Mouse (Mus musculus) adrenal gland, postnatal 10 days (tissue): ENCODE measurements around the gene Pm20d2. TPM values are rescaled to one million over a fixed set of nuclear protein-coding genes. Genes with fewer than 3 reads are reported as not detected.
A peak's percentile ranks its signal among the peaks of the same experiment; 100 is the strongest.

Experiments used
- DNase-seq: peaks from one replicate; pipeline ENCODE4 v3.0.0; 2021; ENCODE audit warnings: mixed read lengths
- long read RNA-seq, 2 experiments: library from polyadenylated mRNA; stranded (forward); transcript quantifications; one replicate each; pipeline ENCODE4 v2.0.0; 2021
- total RNA-seq, 2 experiments: library from RNA; stranded (reverse); gene quantifications; 2 replicates each; pipeline ENCODE4 v1.2.3; 2021

Gene Pm20d2
- total RNA-seq, result 10 to 100 TPM; 31.3 to 46.6 TPM
- long read RNA-seq, experiment 1, partial matches to known transcripts, result 5 of 13 reads
- long read RNA-seq, experiment 1, other reads (novel, unspliced or antisense), result 4 of 13 reads
- long read RNA-seq, experiment 2, partial matches to known transcripts, result 2 of 11 reads
- long read RNA-seq, experiment 2, other reads (novel, unspliced or antisense), result 3 of 11 reads

DNA sequence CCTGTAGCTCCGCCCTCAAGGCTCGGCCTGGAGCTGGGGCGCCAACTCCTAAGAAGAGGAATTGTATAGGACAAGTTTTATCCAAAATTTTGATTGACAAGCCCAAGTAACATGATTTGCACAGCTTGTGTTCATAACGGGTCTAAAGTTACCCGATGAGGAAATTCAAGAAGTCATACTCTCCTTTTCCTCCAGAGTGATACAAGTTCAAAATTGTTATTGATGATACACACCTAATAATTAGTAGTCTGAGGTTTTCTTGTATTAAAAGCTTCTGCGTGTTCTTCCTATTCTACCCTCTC lies at the start of gene Pm20d2:
Gene Pm20d2 (minus strand): TSS at position 3 of the 302 bp plus-strand sequence.
- DNase-seq, result no peak

DNA sequence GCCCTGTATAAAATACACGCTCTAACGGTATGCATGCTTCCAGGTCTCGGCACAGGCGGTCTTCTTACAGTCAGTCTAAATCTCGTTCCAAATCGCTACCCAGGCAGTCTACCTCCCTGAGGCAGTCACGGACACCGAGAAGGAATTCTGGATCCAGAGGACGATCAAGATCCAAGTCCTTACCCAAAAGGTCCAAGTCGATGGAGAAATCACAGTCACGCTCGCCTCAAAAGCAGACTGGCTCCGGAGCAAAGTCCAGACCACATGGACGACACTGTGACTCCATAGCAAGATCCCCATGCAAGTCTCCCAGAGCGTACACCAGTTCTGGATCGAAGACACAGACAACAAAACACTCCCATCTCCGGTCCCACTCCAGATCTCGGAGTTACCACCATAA lies 41.3 kb upstream of the Pm20d2 start:
- no peak for DNase-seq

DNA sequence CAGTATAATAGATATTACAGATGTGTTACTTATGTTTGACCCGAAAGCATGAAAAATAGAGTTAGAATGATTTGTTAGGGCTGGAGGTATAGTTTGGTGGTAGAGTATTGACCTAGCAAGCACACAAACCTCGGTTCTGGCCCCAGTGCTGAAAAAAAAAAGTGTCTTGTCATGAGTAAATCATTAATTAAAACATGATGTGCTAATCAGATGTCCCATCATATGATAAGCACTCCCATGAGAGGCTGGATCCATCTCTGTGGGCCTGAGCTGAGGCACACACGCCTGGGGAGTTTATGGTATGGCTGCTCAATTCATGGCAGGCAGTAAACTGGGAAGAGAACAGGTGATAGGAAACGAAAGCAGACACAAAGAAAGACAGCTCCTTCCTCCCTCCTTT lies 40.1 kb upstream of the Pm20d2 start:
- no peak for DNase-seq

DNA sequence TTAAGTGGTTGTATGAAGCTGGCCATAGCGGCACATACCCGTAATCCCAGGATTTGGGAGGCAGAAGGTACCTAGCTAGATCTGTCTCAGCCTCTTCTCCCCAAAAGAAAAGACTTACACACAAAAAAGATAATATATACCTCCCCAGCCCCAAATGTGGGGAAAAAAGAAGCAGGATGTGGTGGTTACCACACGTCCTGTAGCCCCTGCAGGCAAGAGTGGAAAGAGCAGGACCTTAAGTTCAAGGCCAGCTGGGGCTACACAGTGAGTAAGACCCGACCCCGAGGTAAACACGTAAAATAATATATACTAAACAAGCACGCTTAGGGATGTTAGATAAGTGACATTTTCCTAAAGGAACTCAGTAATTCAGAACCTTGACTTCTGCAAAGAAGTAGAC lies 37.6 kb upstream of the Pm20d2 start:
- DNase-seq, result no peak

DNA sequence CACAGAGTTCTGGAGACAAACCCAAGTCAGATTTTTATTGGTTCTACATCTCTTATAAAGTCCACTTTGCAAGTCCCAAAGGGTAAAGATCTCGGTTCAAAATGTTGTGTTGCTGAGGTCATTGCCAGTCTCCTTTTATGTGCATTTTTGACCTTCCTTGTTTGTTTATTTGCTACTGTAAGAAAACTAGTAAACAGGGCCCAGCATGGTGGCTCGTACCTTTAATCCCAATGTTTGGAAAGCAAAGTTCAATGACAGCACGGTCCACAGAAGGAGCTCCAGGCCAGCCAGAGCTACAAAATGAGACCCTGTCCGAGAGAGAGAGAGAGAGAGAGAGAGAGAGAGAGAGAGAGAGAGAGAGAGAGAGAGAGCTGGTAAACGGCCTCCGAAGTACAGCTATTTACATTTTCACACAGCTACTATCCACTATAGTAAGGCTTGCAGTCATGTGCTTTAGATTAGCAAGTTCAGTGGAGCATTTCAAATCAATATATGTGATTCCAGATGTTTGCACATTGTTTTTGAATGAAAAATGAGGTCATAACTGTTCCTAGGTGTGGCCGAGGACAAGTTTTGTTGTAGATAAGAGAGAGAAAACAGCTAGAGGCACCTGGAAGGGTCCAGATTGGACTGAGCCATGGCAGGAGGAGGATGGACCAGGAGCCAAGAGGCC lies 34.6 kb upstream of the Pm20d2 start:
- DNase-seq, result no peak

DNA sequence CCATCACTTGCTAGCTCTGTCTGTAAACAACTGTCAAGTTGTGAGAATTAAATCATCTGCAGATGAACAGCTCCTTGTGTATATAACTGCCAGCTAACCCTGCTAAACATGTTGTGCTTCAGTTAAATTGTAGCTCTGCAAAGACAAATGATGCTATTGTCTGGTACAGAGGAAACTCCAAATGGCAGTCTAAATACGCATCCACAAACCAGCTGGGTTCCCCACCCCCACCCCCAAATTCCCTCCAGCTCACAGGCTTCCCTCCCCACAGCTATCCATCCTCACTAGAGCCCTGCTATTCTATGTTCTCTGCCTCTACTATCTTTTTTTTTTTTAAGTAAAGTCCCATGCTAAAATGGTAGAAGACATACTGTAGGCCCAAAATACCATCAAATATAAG lies 32.3 kb upstream of the Pm20d2 start:
- DNase-seq, result no peak

DNA sequence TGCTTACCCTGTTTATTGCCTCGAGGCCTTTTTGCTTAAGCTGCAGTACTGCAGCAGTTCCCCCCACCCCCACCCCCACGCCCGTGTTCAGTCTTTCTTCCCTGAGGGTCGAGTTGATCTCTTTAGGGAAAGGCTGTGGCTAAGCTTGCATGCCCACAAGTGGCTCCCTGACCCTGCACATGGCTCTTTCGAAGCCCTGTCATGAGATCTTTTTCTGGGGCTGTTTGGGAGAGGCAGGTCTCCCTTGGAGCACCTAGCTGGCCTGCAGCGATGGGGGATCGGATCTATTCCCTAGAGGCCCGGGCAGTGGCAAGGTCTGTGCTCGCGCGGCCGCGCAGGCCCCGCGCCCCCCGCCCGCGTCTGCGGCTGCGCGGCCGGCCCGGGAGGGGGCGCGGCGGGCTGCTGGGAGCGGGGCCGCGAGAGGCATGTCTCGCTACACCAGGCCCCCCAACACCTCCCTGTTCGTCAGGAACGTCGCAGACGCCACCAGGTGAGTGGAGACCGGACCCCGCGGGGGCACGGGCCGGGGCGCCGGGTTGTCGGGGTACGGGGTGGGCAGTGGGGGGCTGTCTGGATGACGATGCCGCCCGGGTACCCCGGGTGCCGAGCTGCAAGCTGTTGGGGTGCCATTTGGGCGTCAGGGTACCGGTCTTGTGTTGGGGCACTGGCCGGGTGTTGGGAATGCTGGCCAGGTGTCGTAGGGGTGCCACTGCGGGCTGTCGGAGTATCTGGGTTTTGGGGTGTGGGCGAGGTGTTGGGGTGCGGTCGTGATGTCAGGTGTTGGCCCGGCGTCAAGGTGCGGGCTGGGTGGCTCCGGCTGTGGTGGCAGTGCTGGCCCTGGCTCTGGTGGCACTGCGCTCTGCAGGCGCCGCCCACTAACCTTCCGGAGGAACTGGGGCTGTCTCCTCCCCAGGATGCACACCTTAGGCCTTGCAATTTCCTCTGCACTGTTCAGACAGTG lies 19.6 kb upstream of the Pm20d2 start, which contains the start of gene Srsf12:
Gene Srsf12 (plus strand): TSS at position 111 of the 961 bp plus-strand sequence.
- DNase-seq, result peak; percentile 21

DNA sequence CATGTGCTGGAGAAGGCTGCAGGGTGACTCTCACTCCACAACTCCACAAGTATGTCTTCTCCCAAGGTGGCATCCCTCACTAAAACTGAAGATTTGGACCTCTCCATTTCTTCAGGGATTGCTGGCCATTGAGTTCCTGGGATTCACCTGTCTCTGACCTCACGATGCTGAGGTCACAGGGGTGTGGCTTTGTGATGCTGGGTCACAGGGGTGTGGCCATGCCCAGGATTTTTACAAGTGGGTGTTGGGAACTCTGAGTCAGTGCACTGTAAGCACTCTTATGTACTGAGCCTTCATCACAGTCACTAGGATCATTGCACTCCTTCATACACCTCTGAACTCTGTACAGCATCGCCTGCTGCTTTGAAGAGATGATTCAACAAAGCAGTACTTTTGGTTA lies 18.0 kb upstream of the Pm20d2 start:
- no peak for DNase-seq

DNA sequence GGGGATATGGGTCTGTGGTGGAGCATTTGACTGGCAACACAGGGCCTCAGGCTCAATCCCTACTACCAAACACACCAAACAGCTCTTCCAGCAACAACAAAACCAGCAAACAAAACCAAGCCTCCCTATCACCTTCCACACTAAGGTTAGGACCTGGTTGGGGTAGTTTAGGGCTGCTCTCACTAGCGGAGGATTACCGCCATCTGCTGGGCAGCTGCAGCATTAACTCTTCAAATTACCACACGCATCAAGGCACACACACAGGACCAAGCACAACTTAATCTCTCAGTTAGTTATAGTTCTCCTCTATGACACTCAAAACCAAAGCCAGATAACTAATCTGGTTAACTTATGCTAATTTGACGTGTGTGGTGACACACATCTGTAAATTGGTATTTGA lies 15.1 kb upstream of the Pm20d2 start:
- DNase-seq, result peak; percentile 73

DNA sequence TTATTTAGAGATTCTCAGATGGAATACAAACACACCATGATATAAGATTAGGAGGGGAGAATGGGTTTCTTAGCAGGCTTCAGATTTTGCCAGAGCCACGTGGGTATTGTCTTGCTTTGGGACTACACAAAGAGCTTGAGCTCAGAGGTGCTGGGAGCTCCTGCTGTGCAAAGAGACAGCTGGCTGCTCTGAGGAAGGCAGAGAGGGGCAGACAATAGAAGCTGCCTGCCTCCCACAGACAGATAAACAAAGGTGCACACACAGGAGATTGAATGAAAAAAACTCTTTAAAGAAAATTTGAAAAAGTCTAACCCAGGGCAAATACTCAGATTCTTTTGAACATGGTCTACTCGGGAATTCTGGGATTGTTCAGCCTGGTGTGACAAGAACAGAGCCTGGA lies 8.6 kb upstream of the Pm20d2 start:
- no peak for DNase-seq

DNA sequence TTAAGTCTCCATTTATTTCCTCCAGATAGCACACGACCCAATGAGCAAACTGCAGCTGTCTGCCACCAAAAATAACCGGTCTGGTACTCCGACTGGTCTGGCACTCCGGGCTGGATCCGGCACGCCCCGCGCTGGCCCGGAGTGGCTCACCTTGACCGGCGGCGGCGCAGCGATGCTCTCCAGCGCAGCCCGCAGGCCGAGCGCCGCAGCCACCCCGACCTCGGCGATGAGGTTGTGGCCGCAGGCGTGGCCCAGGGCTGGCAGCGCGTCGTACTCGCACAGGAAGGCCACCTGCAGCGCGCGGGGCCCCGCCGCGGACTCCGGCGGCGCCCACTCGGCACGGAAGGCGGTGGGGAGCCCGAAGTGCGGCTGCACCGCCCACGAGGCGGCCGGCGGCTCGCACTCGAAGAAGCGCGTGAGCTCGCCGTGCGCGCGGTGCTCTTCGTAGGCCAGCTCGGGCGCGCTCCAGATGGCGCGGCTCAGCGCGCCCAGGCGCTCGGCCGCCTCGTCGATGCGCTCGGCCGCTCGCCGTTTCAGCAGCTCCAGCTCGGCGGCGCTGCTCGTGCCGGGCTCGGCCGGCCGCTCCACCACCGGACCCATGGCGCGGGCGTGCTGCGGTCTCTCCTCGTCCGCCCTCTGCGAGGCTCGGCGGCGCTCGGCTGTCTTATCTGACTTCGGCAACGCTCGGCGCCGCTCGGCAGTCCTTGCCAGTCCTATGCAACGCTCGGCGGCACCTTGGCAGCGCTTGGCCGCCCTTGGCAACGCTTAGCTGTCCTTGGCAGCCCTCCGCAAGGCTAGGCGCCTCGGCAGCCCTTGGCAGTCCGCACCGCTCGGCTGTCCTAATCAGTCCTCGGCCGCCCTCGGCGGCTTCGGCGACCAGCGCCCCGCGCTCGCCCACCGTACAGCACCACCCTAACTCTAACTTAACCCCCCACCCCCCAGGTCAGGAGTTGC lies 479 bp downstream of the Pm20d2 start:
- DNase-seq, result peak; percentile 97

DNA sequence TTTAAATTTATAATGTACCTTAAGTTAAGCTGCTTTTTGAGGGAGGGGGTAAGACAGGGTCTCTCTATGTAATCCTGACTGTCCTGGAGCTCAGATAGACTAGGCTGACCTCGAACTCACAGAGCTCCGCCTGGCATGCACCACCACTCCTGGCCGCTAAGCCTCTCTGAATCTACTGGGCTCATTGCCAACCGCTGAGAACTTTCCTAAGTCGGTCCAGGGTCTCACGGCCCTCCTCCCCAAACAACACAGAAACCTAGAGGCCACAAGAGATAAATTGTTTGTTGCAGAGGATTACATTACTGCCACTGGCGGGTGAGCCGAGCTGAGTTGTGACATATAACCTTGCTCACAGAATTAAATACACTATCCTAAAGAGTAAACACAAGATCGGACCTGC lies 1.4 kb downstream of the Pm20d2 start:
- DNase-seq, result peak; percentile 80

DNA sequence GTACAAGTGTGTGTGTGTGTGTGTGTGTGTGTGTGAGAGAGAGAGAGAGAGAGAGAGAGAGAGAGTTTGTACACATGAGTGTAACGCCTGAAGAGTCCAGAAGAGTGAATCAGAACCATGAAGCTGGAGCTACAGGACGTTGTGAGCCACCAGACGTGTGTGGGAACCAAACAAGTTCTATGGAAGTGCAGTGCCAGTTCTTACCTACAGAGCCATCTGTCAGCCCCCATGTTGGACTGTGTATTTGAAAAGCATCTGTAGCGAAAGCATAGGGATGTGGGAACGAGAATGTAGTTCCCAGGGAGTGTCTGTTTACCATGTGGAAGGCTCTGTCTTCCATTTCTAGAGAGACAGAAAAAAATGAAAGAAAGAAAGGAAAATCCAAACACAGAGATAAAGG lies 6.1 kb downstream of the Pm20d2 start:
- no peak for DNase-seq

DNA sequence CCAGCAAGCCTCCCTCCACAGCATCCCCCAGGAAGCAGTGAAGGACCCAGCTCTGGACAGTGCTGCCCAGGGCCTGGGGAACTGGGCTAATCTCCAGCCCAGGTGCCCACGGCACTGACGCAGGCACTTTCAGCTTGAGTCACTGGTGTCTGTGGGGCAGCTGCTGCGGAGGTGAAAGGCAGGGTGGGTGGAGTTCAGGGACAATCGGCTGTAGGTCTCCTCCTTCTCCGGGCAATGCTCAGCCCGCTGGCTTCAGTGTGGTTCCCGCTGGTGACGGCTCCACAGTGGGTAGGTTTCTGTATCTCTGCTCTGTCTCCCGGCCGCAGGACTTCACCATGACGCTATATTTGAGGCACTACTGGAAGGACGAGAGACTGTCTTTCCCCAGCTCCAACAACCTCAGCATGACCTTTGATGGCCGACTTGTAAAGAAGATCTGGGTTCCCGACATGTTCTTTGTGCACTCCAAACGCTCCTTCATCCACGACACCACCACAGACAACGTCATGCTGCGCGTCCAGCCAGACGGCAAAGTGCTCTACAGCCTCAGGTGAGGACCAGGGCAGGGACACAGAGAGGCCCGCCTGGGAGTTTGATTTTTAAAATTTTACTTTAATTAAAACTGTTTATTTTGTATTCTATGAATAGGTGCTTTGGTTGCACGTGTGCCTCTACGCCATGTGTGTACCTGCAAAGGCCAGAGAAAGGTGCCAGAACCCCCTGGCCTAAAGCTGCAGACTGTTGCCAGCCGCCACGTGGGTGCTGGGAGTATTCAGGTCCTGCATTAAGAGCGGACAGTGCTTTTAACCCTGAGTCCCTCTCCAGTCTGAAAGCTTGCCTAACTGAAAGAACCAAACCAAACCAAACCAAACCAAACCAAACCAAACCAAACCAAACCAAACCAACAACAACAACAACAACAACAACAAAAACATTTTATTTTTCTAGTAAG lies 37.2 kb downstream of the Pm20d2 start:
- DNase-seq, result no peak

DNA sequence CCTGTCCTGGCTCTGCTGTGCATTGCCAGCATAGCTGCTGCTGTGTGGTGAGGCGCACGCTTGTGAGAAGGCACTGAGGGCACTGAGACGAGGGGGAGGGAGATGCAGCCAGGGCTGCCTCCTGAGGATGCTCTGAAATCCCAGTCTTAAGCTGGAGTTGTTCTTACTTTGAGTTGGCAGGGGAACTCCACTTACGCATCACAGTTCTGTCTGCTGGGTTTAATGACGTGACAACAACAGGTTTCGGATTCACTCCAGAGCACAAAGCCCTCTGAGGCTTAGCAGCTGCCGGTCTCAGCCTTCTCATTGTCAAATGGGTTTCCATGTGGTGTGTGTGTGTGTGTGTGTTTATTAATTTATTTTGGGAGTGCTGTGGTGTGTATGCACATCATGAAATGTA lies 40.4 kb downstream of the Pm20d2 start:
- no peak for DNase-seq

DNA sequence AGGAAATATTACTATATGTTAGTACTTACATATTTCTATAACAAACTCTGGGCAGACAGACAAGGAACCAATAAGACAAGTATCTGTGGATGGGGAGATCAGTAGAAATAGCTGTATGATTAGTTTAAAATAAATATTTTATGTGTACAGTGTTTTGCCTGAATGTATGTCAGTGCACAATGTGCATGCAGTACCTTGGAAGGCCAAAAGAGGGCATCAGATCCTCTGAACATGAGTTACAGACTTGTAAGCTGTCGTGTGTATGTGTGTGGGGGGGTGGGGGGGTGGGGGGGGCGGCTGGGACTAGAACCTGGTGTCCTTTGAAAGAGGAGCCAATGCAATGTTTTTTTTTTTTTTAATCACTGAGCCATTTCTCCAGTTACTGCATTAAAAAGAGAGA lies 41.7 kb downstream of the Pm20d2 start:
- peak; percentile 60 for DNase-seq

DNA sequence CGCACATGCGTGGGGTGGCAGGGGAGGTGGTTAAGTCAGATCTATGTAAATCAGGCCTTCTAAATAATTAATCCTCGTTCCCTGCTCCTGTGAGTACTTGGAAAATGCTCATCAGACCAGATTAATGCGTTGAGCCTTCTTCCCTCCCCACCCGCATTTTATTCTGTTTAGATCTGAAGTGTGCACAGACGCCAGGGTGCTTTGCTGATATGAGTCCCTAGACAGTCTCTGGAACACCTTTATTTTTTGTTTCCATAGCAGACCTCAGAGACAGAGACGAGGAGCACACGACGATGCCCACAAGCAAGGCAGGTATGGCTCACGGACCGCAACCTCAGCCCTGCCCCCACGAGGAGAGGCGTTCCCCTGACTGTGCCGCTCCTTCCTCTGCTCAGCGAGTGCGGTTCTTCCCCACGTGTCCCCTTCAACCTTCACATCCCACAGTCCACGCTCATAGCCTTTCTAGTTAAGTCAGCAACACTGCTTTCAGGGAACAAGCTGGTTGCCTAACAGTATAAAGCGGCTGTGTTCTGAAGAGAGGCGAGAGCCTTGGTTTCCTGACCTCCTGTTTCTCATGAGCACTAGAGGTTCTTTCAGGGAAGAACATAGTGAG lies 42.8 kb downstream of the Pm20d2 start:
- no peak for DNase-seq

DNA sequence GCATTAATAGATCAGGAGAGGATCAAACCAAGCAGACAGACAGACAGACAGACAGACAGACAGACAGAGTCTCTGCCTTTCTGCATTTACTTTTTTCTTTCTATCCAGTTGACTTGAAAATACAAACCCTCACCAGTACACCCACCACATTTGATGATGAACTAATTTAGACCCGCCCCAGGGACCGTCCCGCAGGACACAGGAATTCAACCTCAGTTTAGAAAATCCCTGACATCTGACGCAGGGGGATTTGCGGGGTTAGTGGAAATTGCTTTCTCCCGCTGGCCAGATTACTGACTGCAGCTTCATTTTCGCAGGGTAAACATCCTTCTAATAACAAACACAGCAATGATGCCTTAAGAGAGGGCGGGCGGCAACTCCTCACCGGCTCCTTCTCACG lies 57.3 kb downstream of the Pm20d2 start, which contains the start of gene Gabrr1:
Gene Gabrr1 (plus strand): TSS at position 301 of the 400 bp plus-strand sequence.
- no peak for DNase-seq

DNA sequence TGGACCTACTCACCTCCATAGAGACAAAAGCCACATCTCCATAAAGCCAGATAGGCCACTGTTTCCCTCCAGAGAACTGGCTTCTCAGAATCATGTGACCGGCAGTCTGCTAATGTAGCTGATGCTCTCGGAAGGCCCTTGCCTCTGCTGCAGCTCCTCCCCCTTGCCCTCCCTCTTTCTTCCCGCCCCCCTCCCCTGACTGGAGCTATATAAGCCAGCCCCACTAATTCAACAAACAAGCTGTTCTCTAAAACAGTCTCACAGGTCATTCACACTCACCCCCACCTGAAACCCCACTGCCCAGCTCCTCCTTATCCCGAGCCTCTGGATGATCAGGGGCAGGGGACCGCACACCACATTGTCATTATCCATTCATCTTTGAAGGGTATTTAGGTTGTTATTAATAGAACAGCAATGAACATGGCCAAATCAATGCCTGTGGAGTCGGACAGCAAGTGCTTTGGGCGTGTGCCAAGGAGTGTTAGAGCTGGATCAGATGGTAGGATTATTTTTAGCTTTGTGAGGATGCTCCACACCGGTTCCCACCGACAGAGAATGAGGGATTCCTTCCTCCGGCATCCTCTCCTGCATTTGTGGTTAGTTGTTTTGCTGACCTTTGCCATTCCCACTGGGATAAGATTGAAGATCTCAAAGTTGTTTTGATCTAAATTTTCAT lies 64.0 kb downstream of the Pm20d2 start:
- no peak for DNase-seq

DNA sequence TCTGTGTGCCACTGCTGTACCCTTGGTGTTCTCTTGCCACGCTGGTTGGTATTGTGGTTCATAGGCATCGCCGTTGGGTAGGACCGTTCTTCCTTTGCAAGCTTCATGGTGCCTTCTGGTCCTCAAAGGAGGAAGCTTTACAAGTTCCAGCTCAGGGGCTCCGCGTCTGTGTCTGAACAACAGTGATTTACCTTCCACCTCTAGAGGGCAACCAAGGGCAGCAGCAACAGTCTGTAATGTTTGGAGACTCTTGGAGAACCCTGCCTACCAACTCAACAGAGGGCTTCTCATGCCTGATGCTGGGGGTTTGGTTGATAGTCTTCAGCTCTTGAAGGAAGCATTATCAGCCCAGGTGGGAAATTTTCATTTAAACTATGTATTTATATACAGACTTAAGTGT lies 65.0 kb downstream of the Pm20d2 start:
- DNase-seq, result peak; percentile 66
